Mouse (Mus musculus) kidney, postnatal 14 days (tissue): ENCODE results near the gene Cc2d1a.

ENCODE experiments used
- DNase-seq: peaks from one replicate; pipeline ENCODE4 v3.0.0; 2022; ENCODE audit warnings: mixed read lengths

Gene Cc2d1a

DNA sequence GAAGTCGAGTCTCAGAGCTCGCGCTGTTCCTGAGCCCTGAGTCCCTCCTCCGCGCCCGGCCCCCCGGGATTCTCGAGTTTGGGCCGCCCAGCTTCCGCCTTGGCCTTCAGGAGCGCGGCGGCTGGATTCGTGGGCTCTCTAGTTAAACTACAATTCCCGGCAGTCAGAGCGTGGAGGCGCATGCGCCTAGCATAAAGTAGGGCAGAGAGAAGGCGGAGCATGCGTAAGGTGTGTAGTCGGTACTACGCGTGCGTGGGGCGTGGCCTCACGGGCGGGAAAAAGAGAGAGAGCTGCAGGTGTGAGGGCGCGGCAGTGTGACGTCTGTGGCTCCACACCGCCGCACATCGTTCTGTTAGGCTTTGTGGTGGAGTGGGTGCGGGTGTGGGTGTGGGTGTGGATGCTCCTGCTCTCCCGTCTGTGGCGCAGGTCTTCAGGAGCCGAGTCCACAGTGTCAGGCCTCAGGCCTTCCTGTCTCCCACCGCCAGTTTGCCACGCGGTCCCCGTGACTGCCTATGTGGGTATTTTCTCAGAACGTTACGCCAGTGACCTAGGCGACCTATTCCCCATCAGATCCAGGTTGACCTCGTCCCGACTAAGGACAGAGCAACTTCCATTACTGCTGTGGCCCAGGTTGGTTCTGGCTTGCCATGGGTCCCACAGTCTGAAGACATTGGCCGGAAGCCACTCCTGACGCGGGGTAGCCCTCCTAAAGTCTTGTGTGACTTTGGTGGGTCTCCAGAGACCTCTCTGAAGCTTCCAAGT, at the start of gene Cc2d1a, which contains the start of gene 4930432K21Rik:
Gene Cc2d1a (minus strand): TSS at position 168 of the 762 bp plus-strand sequence.
Gene 4930432K21Rik (plus strand): TSS at position 257 of the 762 bp plus-strand sequence.
- peak; percentile 97 for DNase-seq

GRCm38 (mm10) chr8:84197141-84197921, 49.6 kb upstream of the Cc2d1a start:
- peak; percentile 94 for DNase-seq

GRCm38 (mm10) chr8:84194224-84194743, 46.5 kb upstream of the Cc2d1a start:
- no peak for DNase-seq

GRCm38 (mm10) chr8:84193566-84193965, 45.8 kb upstream of the Cc2d1a start:
- DNase-seq = no peak

GRCm38 (mm10) chr8:84193161-84193560, 45.4 kb upstream of the Cc2d1a start:
- no peak for DNase-seq

DNA sequence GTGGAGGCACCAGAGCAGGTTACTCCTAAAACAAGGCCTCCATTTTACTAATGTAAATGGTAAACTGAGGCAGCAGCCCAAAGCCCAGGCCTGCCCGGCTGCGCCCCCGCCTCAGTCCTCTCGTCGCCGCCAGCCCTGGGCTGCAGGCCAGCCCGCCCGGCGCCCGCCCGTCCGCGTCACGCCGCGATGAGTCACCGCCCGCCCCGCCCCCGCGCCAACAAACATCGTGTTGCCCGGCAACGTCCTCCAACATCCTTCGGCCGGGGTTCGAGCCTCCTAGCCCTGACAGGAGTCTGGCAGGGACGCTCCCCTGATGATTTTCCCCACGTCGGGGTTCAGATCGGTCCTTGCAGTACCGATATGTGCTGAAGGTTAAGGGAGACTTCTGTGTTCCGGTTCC, 44.8 kb upstream of the Cc2d1a start:
- peak; percentile 86 for DNase-seq

GRCm38 (mm10) chr8:84192023-84192422, 44.3 kb upstream of the Cc2d1a start:
- DNase-seq = peak; percentile 74

GRCm38 (mm10) chr8:84190191-84190867, 42.6 kb upstream of the Cc2d1a start:
- DNase-seq = peak; percentile 31

- peak; percentile 79 for DNase-seq
Measured at GRCm38 (mm10) chr8:84189603-84190002, 41.9 kb upstream of the Cc2d1a start.

GRCm38 (mm10) chr8:84188671-84189070, 40.9 kb upstream of the Cc2d1a start:
- DNase-seq = peak; percentile 44

GRCm38 (mm10) chr8:84187065-84187755, 39.5 kb upstream of the Cc2d1a start:
- DNase-seq = peak; percentile 70

- DNase-seq = peak; percentile 86
Measured at GRCm38 (mm10) chr8:84186547-84186946, 38.8 kb upstream of the Cc2d1a start.

GRCm38 (mm10) chr8:84185117-84185516, 37.4 kb upstream of the Cc2d1a start, which contains the start of gene Nanos3:
Nanos3 (minus strand) TSS chr8:84185217.
- no peak for DNase-seq

GRCm38 (mm10) chr8:84184085-84185043, 36.6 kb upstream of the Cc2d1a start:
- DNase-seq = no peak

GRCm38 (mm10) chr8:84183261-84184084, 35.7 kb upstream of the Cc2d1a start:
- DNase-seq = peak; percentile 50

GRCm38 (mm10) chr8:84182833-84183232, 35.1 kb upstream of the Cc2d1a start:
- DNase-seq = no peak

DNA sequence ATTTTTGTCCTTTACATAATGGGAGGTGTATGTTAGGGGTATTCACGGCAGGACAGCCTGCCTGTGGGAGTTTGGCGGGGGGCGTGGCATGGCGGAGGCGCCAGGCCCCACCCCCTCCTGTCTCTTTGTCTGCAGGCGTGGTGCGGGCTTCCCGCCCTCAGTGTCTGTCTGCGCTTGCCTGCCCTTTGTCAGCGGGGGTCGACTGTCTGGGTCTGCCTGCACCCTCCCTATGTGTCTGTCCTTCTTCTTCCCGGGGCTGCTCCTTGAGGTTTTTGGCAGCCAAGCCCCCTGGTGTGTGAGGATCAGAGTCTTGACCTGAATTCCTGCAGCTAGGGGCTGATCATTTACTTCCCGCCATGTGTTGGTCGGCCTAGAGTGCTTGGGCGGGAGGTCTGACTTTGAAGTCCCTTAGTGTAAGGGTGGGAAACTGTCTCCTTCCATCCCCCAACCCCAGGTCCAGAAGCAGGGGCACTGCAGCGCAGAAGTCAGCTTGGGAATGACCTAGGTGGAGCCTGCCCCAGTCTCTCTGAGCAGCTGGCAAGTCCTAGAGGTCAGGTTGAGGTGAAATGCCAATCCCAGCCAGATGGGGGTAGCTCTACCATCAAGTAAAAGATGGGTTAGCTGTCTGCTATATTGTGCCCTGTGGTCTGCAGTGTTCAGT, 32.9 kb upstream of the Cc2d1a start:
- DNase-seq = peak; percentile 73

- no peak for DNase-seq
Measured at GRCm38 (mm10) chr8:84179946-84180345, 32.2 kb upstream of the Cc2d1a start.

GRCm38 (mm10) chr8:84178592-84178991, 30.9 kb upstream of the Cc2d1a start:
- DNase-seq = no peak

DNA sequence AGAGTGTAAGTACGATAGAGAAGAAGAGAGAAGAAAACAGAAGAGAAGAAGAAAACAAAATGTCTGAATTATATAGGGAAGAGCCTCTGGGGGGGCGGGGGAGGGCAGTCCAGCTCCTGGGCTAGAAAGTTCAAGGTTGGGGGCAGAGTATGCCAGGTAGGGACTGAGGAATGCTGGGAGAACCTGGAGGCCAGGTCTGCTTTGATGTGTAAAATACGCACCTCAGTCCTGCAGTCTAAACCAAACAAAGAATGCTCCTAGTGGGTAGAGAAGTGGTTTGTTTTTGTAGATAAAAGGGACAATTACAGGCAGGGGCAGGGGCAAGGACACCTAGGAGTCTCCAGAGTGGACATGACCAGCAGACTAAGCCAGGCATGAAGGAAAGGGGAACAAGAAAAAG, 29.7 kb upstream of the Cc2d1a start:
- no peak for DNase-seq
